ENCODE assay signal across 30 mouse cellular contexts in genomic region chr5:118034632-118035031, GRCm38 (mm10). TPM values are rescaled to one million over a fixed set of nuclear protein-coding genes. Genes with fewer than 3 reads are reported as not detected.
"Had no signal": no experiment of that assay in that cellular context is flagged by ENCODE, and none has a peak within 500 bp of the region (broad histone marks: within the 10 kb centered on the region; RNA-seq: fewer than 3 reads in every experiment).

No protein-coding gene starts in this region.

- H3K4me1 ChIP-seq: liver, embryonic 15.5 days had no signal

- H3K9me3 ChIP-seq: limb, embryonic 15.5 days; liver, embryonic 13.5 days; liver, embryonic 15.5 days; lung, embryonic 15.5 days; megakaryocyte, embryonic 14.5 days; midbrain, embryonic 10.5 days; midbrain, embryonic 15.5 days; neural tube, embryonic 12.5 days had no signal

- H3K27ac ChIP-seq: limb, embryonic 10.5 days; limb, embryonic 12.5 days; limb, embryonic 13.5 days; limb, embryonic 15.5 days; liver, embryonic 12.5 days; liver, embryonic 13.5 days; liver, embryonic 14.5 days; liver, embryonic 15.5 days; lung, embryonic 15.5 days; macrophage; midbrain, embryonic 10.5 days; midbrain, embryonic 12.5 days; midbrain, embryonic 13.5 days; midbrain, embryonic 15.5 days; neural tube, embryonic 12.5 days had no signal

- H3K4me3 ChIP-seq: limb, embryonic 10.5 days; limb, embryonic 12.5 days; limb, embryonic 13.5 days; limb, embryonic 15.5 days; liver, embryonic 12.5 days; liver, embryonic 13.5 days; liver, embryonic 15.5 days; lung, embryonic 15.5 days; megakaryocyte, embryonic 14.5 days; midbrain, embryonic 10.5 days; midbrain, embryonic 12.5 days; midbrain, embryonic 13.5 days; midbrain, embryonic 15.5 days; myocyte; neural tube, embryonic 12.5 days had no signal

- H3K36me3 ChIP-seq: limb, embryonic 10.5 days; limb, embryonic 12.5 days; limb, embryonic 13.5 days; limb, embryonic 15.5 days; liver, embryonic 12.5 days; liver, embryonic 13.5 days; liver, embryonic 15.5 days; lung, embryonic 15.5 days; midbrain, embryonic 10.5 days; midbrain, embryonic 12.5 days; midbrain, embryonic 13.5 days; midbrain, embryonic 15.5 days; neural tube, embryonic 12.5 days had no signal

- H3K27me3 ChIP-seq: megakaryocyte, embryonic 14.5 days had no signal

- H3K9ac ChIP-seq: limb, embryonic 12.5 days; limb, embryonic 13.5 days; limb, embryonic 15.5 days; liver, embryonic 12.5 days; liver, embryonic 13.5 days; liver, embryonic 14.5 days; liver, embryonic 15.5 days; liver, postnatal 0 days; lung, embryonic 14.5 days; lung, embryonic 15.5 days; midbrain, embryonic 12.5 days; midbrain, embryonic 13.5 days; midbrain, embryonic 15.5 days; neural tube, embryonic 12.5 days had no signal

- H3K4me2 ChIP-seq: limb, embryonic 12.5 days; limb, embryonic 13.5 days; limb, embryonic 15.5 days; liver, embryonic 11.5 days; liver, embryonic 12.5 days; liver, embryonic 13.5 days; liver, embryonic 15.5 days; lung, embryonic 14.5 days; lung, embryonic 15.5 days; midbrain, embryonic 12.5 days; midbrain, embryonic 13.5 days; midbrain, embryonic 15.5 days; neural tube, embryonic 12.5 days had no signal

- ATAC-seq: liver, embryonic 12.5 days; liver, postnatal 0 days; lung, postnatal 0 days; midbrain, embryonic 13.5 days; midbrain, embryonic 15.5 days; midbrain, embryonic 16.5 days had no signal

- DNase-seq: left cerebral cortex, postnatal 4 days; liver; liver, embryonic 13.5 days; liver, postnatal 0 days; lung, adult 18-20 months; lung, adult 2 months; lung, embryonic 14.5 days; lung, postnatal 10 days; lung, postnatal 14 days; lung, postnatal 36 days; lung, postnatal 4 days had no signal

RNA-seq across cellular contexts. Expression of gene Tesc, which starts 7.1 kb away (rescaled TPM):
- polyA plus RNA-seq: macrophage had no signal
